Mouse (Mus musculus): Measurements from ENCODE around the gene Abhd13. TPM values are rescaled to one million over a fixed set of nuclear protein-coding genes. Genes with fewer than 3 reads are reported as not detected.
A peak's percentile ranks its signal among the peaks of the same experiment; 100 is the strongest.

Gene Abhd13
- polyA plus RNA-seq, 1 experiment, result 14.2 TPM

- TF ChIP-seq CTCF (IDR thresholded peaks at IDR 0.05; ENCODE audit: borderline replicate concordance, insufficient read depth, low read depth, low read length), result no peak
- no peak for TF ChIP-seq POLR2A (IDR thresholded peaks at IDR 0.05; ENCODE audit: borderline replicate concordance, insufficient read depth, low read length)
- Histone ChIP-seq H3K27me3 (ENCODE audit: control insufficient read depth, insufficient read depth, low read length) (no peaks in the 10 kb centered on the region), H3K27ac (ENCODE audit: insufficient read depth, low read length) (no peak overlapping the region), H3K4me1 (ENCODE audit: control insufficient read depth, insufficient read depth, low read length) (peaks cover 6% of the 10 kb centered on the region), H3K4me3 (replicated peaks; ENCODE audit: insufficient read depth, low read depth, low read length) (no peak overlapping the region)
- no peak for DNase-seq
Observed at GRCm38 (mm10) chr8:9980188-9980587, 2.7 kb downstream of the Abhd13 start.

- no peaks in the 10 kb centered on the region for H3K27me3 ChIP-seq (ENCODE audit: control insufficient read depth, insufficient read depth, low read length)
Observed at GRCm38 (mm10) chr8:10004115-10004514, 26.6 kb downstream of the Abhd13 start.

GRCm38 (mm10) chr8:10006156-10006985, 28.9 kb downstream of the Abhd13 start, which contains the start of gene Tnfsf13b:
Gene Tnfsf13b, plus strand, starts transcription at chr8:10006467.
- H3K27me3 ChIP-seq (ENCODE audit: control insufficient read depth, insufficient read depth, low read length), result no peaks in the 10 kb centered on the region
- no peak for TF ChIP-seq POLR2A (IDR thresholded peaks at IDR 0.05; ENCODE audit: borderline replicate concordance, insufficient read depth, low read length)
- no peak for TF ChIP-seq CTCF (IDR thresholded peaks at IDR 0.05; ENCODE audit: borderline replicate concordance, insufficient read depth, low read depth, low read length)
- H3K4me1 ChIP-seq (ENCODE audit: control insufficient read depth, insufficient read depth, low read length), result no peaks in the 10 kb centered on the region
- no peak for DNase-seq
- peak within 1 kb of the TSS; percentile 64 for H3K4me3 ChIP-seq (replicated peaks; ENCODE audit: insufficient read depth, low read depth, low read length)
- WGBS, result 76% methylated on average over 16 of the region's 16 CpGs
- no peak within 1 kb of the TSS for H3K27ac ChIP-seq (ENCODE audit: insufficient read depth, low read length)

More at GRCm38 (mm10) chr8:10004115-10004514, 26.6 kb downstream of the Abhd13 start:
- WGBS, result 57% methylated on average over 7 of the region's 7 CpGs
- Histone ChIP-seq H3K27ac (ENCODE audit: insufficient read depth, low read length) (no peak overlapping the region), H3K4me1 (ENCODE audit: control insufficient read depth, insufficient read depth, low read length) (no peaks in the 10 kb centered on the region), H3K4me3 (replicated peaks; ENCODE audit: insufficient read depth, low read depth, low read length) (no peak overlapping the region)
- no peak for TF ChIP-seq CTCF (IDR thresholded peaks at IDR 0.05; ENCODE audit: borderline replicate concordance, insufficient read depth, low read depth, low read length)
- no peak for TF ChIP-seq POLR2A (IDR thresholded peaks at IDR 0.05; ENCODE audit: borderline replicate concordance, insufficient read depth, low read length)
- no peak for DNase-seq

- H3K4me1 ChIP-seq (ENCODE audit: control insufficient read depth, insufficient read depth, low read length), result no peaks in the 10 kb centered on the region
- no peaks in the 10 kb centered on the region for H3K27me3 ChIP-seq (ENCODE audit: control insufficient read depth, insufficient read depth, low read length)
- peak; percentile 52 to 56 for DNase-seq
- peak overlapping the region; percentile 64 for H3K4me3 ChIP-seq (replicated peaks; ENCODE audit: insufficient read depth, low read depth, low read length)
- WGBS, result 6% methylated on average over 29 of the region's 29 CpGs
- TF ChIP-seq CTCF (IDR thresholded peaks at IDR 0.05; ENCODE audit: borderline replicate concordance, insufficient read depth, low read depth, low read length) (no peak), POLR2A (IDR thresholded peaks at IDR 0.05; ENCODE audit: borderline replicate concordance, insufficient read depth, low read length) (no peak)
- H3K27ac ChIP-seq (ENCODE audit: insufficient read depth, low read length), result no peak overlapping the region
Observed at GRCm38 (mm10) chr8:10006986-10007659, 29.6 kb downstream of the Abhd13 start.

GRCm38 (mm10) chr8:10007660-10008028, 30.1 kb downstream of the Abhd13 start:
- no peaks in the 10 kb centered on the region for H3K27me3 ChIP-seq (ENCODE audit: control insufficient read depth, insufficient read depth, low read length)
- no peak for TF ChIP-seq CTCF (IDR thresholded peaks at IDR 0.05; ENCODE audit: borderline replicate concordance, insufficient read depth, low read depth, low read length)
- no peak for TF ChIP-seq POLR2A (IDR thresholded peaks at IDR 0.05; ENCODE audit: borderline replicate concordance, insufficient read depth, low read length)
- H3K27ac ChIP-seq (ENCODE audit: insufficient read depth, low read length), result no peak overlapping the region
- no peak for DNase-seq
- peak overlapping the region; percentile 64 for H3K4me3 ChIP-seq (replicated peaks; ENCODE audit: insufficient read depth, low read depth, low read length)
- WGBS, result 32% methylated on average over 6 of the region's 6 CpGs
- H3K4me1 ChIP-seq (ENCODE audit: control insufficient read depth, insufficient read depth, low read length), result no peaks in the 10 kb centered on the region

- no peaks in the 10 kb centered on the region for H3K27me3 ChIP-seq (ENCODE audit: control insufficient read depth, insufficient read depth, low read length)
- no peak for DNase-seq
- 27% methylated on average over 1 of the region's 1 CpGs for WGBS
- H3K4me1 ChIP-seq (ENCODE audit: control insufficient read depth, insufficient read depth, low read length), result no peaks in the 10 kb centered on the region
- TF ChIP-seq CTCF (IDR thresholded peaks at IDR 0.05; ENCODE audit: borderline replicate concordance, insufficient read depth, low read depth, low read length) (no peak), POLR2A (IDR thresholded peaks at IDR 0.05; ENCODE audit: borderline replicate concordance, insufficient read depth, low read length) (no peak)
- no peak overlapping the region for H3K4me3 ChIP-seq (replicated peaks; ENCODE audit: insufficient read depth, low read depth, low read length)
- H3K27ac ChIP-seq (ENCODE audit: insufficient read depth, low read length), result no peak overlapping the region
Observed at GRCm38 (mm10) chr8:10016252-10016651, 38.7 kb downstream of the Abhd13 start.

GRCm38 (mm10) chr8:10017231-10017630, 39.7 kb downstream of the Abhd13 start:
- Histone ChIP-seq H3K4me3 (replicated peaks; ENCODE audit: insufficient read depth, low read depth, low read length) (no peak overlapping the region), H3K27me3 (ENCODE audit: control insufficient read depth, insufficient read depth, low read length) (no peaks in the 10 kb centered on the region), H3K4me1 (ENCODE audit: control insufficient read depth, insufficient read depth, low read length) (no peaks in the 10 kb centered on the region), H3K27ac (ENCODE audit: insufficient read depth, low read length) (no peak overlapping the region)
- TF ChIP-seq POLR2A (IDR thresholded peaks at IDR 0.05; ENCODE audit: borderline replicate concordance, insufficient read depth, low read length) (no peak), CTCF (IDR thresholded peaks at IDR 0.05; ENCODE audit: borderline replicate concordance, insufficient read depth, low read depth, low read length) (no peak)
- peak in 1 of 2 experiments; percentile 17 for DNase-seq
- 13% methylated on average over 3 of the region's 3 CpGs for WGBS

Measured in cerebellum, adult 2 months (tissue).